Mouse (Mus musculus): ENCODE data around the gene Sec61b.

DNA sequence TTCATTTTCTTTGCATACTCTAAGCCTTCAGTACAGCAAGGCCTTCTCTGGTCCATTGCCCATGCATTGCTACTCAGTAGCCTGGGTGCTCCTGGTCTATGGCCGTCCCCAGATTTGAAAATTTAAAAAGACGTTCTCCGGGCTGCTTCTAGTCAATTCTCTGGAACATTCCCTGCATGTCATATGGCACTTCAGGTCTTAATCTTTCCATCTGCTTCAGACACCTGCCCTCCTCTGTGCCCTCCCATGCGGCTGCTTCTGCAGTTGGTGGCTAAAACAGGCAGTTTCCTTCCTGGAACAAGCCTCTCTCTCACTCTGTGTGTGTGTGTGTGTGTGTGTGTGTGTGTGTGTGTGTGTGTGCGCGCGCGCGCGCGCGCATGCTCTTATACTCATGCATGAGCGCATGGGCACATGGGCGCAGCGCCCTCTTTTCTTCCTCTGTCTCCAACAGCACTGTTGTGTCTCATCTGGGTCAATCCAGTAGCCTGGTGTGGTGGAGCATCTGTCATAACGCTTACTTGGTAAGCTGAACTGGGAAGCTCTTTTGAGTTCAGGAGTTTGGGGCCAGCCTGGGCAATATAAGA is 49.1 kb upstream of the Sec61b start:
- TF ChIP-seq POLR2A (IDR thresholded peaks at IDR 0.05; ENCODE audit: borderline replicate concordance, extremely low read depth, low read depth, low read length) (no peak), CTCF (IDR thresholded peaks at IDR 0.05; ENCODE audit: insufficient read depth, low read length) (no peak)

Measured in lung, adult 2 months (tissue).